Mouse (Mus musculus): ENCODE measurements around the gene Pgm2l1.

- TF ChIP-seq GATA1 (IDR thresholded peaks at IDR 0.05; ENCODE audit: low read length) (no peak), TAL1 (IDR thresholded peaks at IDR 0.05; ENCODE audit: low read length) (no peak)
Observed at GRCm38 (mm10) chr7:100309216-100309615, 82.0 kb downstream of the Pgm2l1 start.

Data from erythroblast, embryonic 14.5 days (primary cell).